Mouse (Mus musculus): ENCODE measurements around the gene Pex14.
"Not testable (repeated sequence)": the region's sequence is repeated elsewhere in the genome, so short reads cannot be mapped to it uniquely, and the experiment has no call there.

Pex14 gene

GRCm38 (mm10) chr4:149103875-149104561 is 4.3 kb upstream of the Pex14 start, which contains the start of gene Dffa:
Gene Dffa (plus strand): TSS chr4:149104146.
- DNase-seq (ENCODE audit: extremely low spot score, low spot score): peak; percentile 85

- no peak for DNase-seq (ENCODE audit: extremely low spot score, low spot score)
Measured at GRCm38 (mm10) chr4:149101456-149101855, 1.8 kb upstream of the Pex14 start.

GRCm38 (mm10) chr4:149100449-149100848 is 773 bp upstream of the Pex14 start:
- not testable (repeated sequence) for DNase-seq (ENCODE audit: extremely low spot score, low spot score)

- peak; percentile 17 for DNase-seq (ENCODE audit: extremely low spot score, low spot score)
Measured at GRCm38 (mm10) chr4:149098571-149098970, 1.1 kb downstream of the Pex14 start.

GRCm38 (mm10) chr4:149097956-149098355 is 1.7 kb downstream of the Pex14 start:
- no peak for DNase-seq (ENCODE audit: extremely low spot score, low spot score)

GRCm38 (mm10) chr4:149091364-149091763 is 8.3 kb downstream of the Pex14 start:
- DNase-seq (ENCODE audit: extremely low spot score, low spot score): no peak

- DNase-seq (ENCODE audit: extremely low spot score, low spot score): no peak
Measured at GRCm38 (mm10) chr4:149085381-149085780, 14.3 kb downstream of the Pex14 start.

GRCm38 (mm10) chr4:149081528-149081927 is 18.1 kb downstream of the Pex14 start:
- no peak for DNase-seq (ENCODE audit: extremely low spot score, low spot score)

- no peak for DNase-seq (ENCODE audit: extremely low spot score, low spot score)
Measured at GRCm38 (mm10) chr4:149080111-149080510, 19.6 kb downstream of the Pex14 start.

GRCm38 (mm10) chr4:149079629-149080028 is 20.0 kb downstream of the Pex14 start:
- no peak for DNase-seq (ENCODE audit: extremely low spot score, low spot score)

GRCm38 (mm10) chr4:149078261-149078660 is 21.4 kb downstream of the Pex14 start:
- no peak for DNase-seq (ENCODE audit: extremely low spot score, low spot score)

- DNase-seq (ENCODE audit: extremely low spot score, low spot score): peak; percentile 71
Measured at GRCm38 (mm10) chr4:149075871-149076575, 23.7 kb downstream of the Pex14 start.

GRCm38 (mm10) chr4:149075073-149075472 is 24.6 kb downstream of the Pex14 start:
- no peak for DNase-seq (ENCODE audit: extremely low spot score, low spot score)

GRCm38 (mm10) chr4:149066672-149067551 is 32.8 kb downstream of the Pex14 start:
- no peak for DNase-seq (ENCODE audit: extremely low spot score, low spot score)

- no peak for DNase-seq (ENCODE audit: extremely low spot score, low spot score)
Measured at GRCm38 (mm10) chr4:149064061-149064854, 35.4 kb downstream of the Pex14 start.

- peak; percentile 21 for DNase-seq (ENCODE audit: extremely low spot score, low spot score)
Measured at GRCm38 (mm10) chr4:149062406-149063318, 37.0 kb downstream of the Pex14 start.

GRCm38 (mm10) chr4:149061432-149061718 is 38.3 kb downstream of the Pex14 start:
- DNase-seq (ENCODE audit: extremely low spot score, low spot score): no peak

GRCm38 (mm10) chr4:149060621-149061431 is 38.9 kb downstream of the Pex14 start:
- DNase-seq (ENCODE audit: extremely low spot score, low spot score): no peak

GRCm38 (mm10) chr4:149059713-149060112 is 40.0 kb downstream of the Pex14 start:
- no peak for DNase-seq (ENCODE audit: extremely low spot score, low spot score)

Data from neural tube, embryonic 10.5 days (tissue).